29 mouse cellular contexts compared by ENCODE assay signal in the genomic region with DNA sequence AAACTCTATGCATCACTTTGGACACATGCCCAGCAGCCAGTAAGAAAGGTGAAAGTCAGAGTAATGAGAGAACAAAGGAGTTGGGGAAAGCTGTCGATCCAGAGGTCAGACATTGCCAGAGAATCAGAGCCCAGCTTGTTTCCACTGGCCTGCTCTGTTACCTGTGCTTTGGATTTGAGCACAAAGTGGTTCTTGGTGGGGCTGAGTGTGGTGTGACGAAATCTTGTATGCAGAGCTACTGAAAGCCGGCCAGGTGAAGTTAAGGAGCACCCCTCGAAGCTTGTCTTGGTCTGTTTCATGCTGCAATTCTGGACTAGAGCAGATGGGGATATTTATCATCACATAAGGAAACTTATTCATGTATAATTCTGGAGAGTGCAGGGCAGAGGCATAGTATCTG.
DNase-seq lines count a peak whose midpoint lies in the region; ATAC-seq and TF ChIP-seq lines count a peak whose summit lies in the region.
"Had no signal": no experiment of that assay in that cellular context is flagged by ENCODE, and none has a peak within 500 bp of the region (broad histone marks: within the 10 kb centered on the region; RNA-seq: fewer than 3 reads in every experiment).

No protein-coding gene starts in this region.

- H3K27ac ChIP-seq in heart, embryonic 13.5 days (replicated peaks): 0 out of 2 replicates have a peak overlapping the region, but pooled peaks have one; percentile 0
- H3K27ac ChIP-seq in intestine, postnatal 0 days (ENCODE audit: low read depth, low read length): no peak overlapping the region
- H3K27ac ChIP-seq: embryonic facial prominence, embryonic 10.5 days; embryonic facial prominence, embryonic 13.5 days; forebrain, embryonic 12.5 days; forebrain, embryonic 15.5 days; hindbrain, embryonic 12.5 days had no signal

- ATAC-seq in heart, embryonic 13.5 days (ENCODE audit: extremely low read depth, insufficient number of reproducible peaks, low FRiP score, low TSS enrichment): no peak
- ATAC-seq in intestine, postnatal 0 days: no peak
- ATAC-seq in frontal cortex, adult (ENCODE audit: low TSS enrichment): no peak
- ATAC-seq: forebrain, embryonic 15.5 days; hindbrain, embryonic 16.5 days had no signal

- H3K4me2 ChIP-seq in heart, embryonic 13.5 days: no peak overlapping the region
- no peak overlapping the region for H3K4me2 ChIP-seq in intestine, postnatal 0 days (replicated peaks; ENCODE audit: low read depth)
- H3K4me2 ChIP-seq: embryonic facial prominence, embryonic 13.5 days; forebrain, embryonic 12.5 days; forebrain, embryonic 15.5 days; heart, embryonic 12.5 days; hindbrain, embryonic 12.5 days had no signal

- H3K9ac ChIP-seq in heart, embryonic 13.5 days: no peak overlapping the region
- no peak overlapping the region for H3K9ac ChIP-seq in intestine, postnatal 0 days (ENCODE audit: low read depth, low read length)
- H3K9ac ChIP-seq: embryonic facial prominence, embryonic 13.5 days; forebrain, embryonic 12.5 days; forebrain, embryonic 15.5 days; heart, embryonic 12.5 days; hindbrain, embryonic 12.5 days had no signal

- TF ChIP-seq CTCF in intestine, postnatal 0 days (IDR thresholded peaks at IDR 0.05; ENCODE audit: low read depth): no peak

- DNase-seq in heart, adult 18-20 months: no peak
- DNase-seq in thymus, postnatal 0 days (ENCODE audit: low spot score): peak; percentile 3
- no peak for DNase-seq in thymus, adult 18-20 months
- peak; percentile 19 for DNase-seq in lung, postnatal 10 days
- DNase-seq in lung, postnatal 36 days: peak; percentile 51
- DNase-seq: adrenal gland, adult 2 months; adrenal gland, postnatal 14 days; B cell, adult 2 months; cerebellum, adult 11-12 months; cerebellum, adult 8-10 months; cerebellum, postnatal 10 days; cerebellum, postnatal 36 days; embryo, embryonic 11 days; gastrocnemius, postnatal 10 days; gastrocnemius, postnatal 36 days; heart, postnatal 14 days had no signal

- WGBS in heart, embryonic 13.5 days: 60% methylated on average over 4 of the region's 4 CpGs
- 79% methylated on average over 4 of the region's 4 CpGs for WGBS in intestine, postnatal 0 days

- H3K27me3 ChIP-seq in heart, embryonic 13.5 days (replicated peaks): no peaks in the 10 kb centered on the region
- H3K27me3 ChIP-seq in intestine, postnatal 0 days (replicated peaks; ENCODE audit: control insufficient read depth, insufficient read depth, low read length): no peaks in the 10 kb centered on the region
- H3K27me3 ChIP-seq: CH12.LX; embryonic facial prominence, embryonic 13.5 days; forebrain, embryonic 12.5 days; forebrain, embryonic 15.5 days; heart, embryonic 12.5 days; hindbrain, embryonic 12.5 days had no signal

- H3K36me3 ChIP-seq in heart, embryonic 13.5 days: no peaks in the 10 kb centered on the region
- no peaks in the 10 kb centered on the region for H3K36me3 ChIP-seq in intestine, postnatal 0 days (ENCODE audit: control insufficient read depth, insufficient read depth)
- H3K36me3 ChIP-seq: embryonic facial prominence, embryonic 10.5 days; embryonic facial prominence, embryonic 13.5 days; forebrain, embryonic 12.5 days; forebrain, embryonic 15.5 days; G1E; heart, embryonic 12.5 days; hindbrain, embryonic 12.5 days had no signal

- peaks cover 52% of the 10 kb centered on the region for H3K4me1 ChIP-seq in heart, embryonic 13.5 days
- no peaks in the 10 kb centered on the region for H3K4me1 ChIP-seq in intestine, postnatal 0 days (replicated peaks; ENCODE audit: control insufficient read depth, insufficient read depth, low read length)
- H3K4me1 ChIP-seq: forebrain, embryonic 15.5 days had no signal

- no peak overlapping the region for H3K4me3 ChIP-seq in heart, embryonic 13.5 days
- H3K4me3 ChIP-seq in intestine, postnatal 0 days (ENCODE audit: low read depth, low read length): no peak overlapping the region
- H3K4me3 ChIP-seq: embryonic facial prominence, embryonic 10.5 days; embryonic facial prominence, embryonic 13.5 days; erythroblast, embryonic 14.5 days; forebrain, embryonic 12.5 days; forebrain, embryonic 15.5 days; heart, embryonic 12.5 days; hindbrain, embryonic 12.5 days had no signal

- no peaks in the 10 kb centered on the region for H3K9me3 ChIP-seq in heart, embryonic 13.5 days
- no peaks in the 10 kb centered on the region for H3K9me3 ChIP-seq in intestine, postnatal 0 days (ENCODE audit: control insufficient read depth)
- H3K9me3 ChIP-seq: embryonic facial prominence, embryonic 10.5 days; embryonic facial prominence, embryonic 13.5 days; forebrain, embryonic 12.5 days; forebrain, embryonic 15.5 days; heart, embryonic 12.5 days; hindbrain, embryonic 12.5 days had no signal

Comparison
In these comparisons a context has a peak if more than half of its experiments do, and no peak if none do; other contexts are left out.
1. DNase-seq: peak in thymus, postnatal 0 days (single experiment), lung, postnatal 10 days (single experiment) and lung, postnatal 36 days (single experiment); none in heart, adult 18-20 months (0 of 2) and thymus, adult 18-20 months (0 of 2).